Comparison of ENCODE assay signal across 9 mouse cellular contexts in the genomic region with DNA sequence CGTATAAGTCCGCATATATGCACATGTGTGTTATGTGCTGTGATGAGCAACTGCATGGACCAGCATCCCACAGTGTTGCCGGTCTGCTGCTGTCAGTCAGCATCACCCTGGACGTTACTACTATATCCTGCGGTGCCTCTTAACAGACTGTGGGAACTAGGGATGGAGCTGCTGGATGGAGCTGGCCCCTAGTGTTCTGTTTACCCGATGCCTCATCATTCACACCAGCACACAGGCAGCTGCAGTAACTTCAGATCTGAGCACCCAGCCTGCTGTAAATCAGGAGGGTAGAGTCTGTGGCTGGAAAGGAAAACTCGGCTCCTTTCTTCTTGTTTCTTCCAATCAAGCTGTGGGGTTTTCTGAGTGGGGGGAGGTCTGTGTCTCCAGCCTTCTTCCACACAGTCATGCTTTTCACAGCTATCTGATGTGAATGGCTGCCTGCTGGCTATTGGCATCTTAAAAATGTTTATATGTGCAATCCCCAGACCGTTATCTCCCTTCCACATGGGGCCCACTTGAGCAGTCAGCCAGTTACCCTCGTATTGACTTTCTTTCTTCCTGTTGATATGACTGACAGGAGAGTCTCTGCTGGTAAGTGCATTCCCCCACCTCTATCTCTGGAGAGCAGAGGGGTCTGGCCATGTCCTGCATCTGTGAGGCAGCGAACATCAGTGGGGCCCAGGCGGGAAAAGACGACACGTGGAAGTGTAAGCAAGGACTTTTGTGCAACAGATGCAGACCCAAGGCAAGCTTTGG.
DNase-seq lines count a peak whose midpoint lies in the region; ATAC-seq lines count a peak whose summit lies in the region.
"Had no signal": no experiment of that assay in that cellular context is flagged by ENCODE, and none has a peak within 500 bp of the region (broad histone marks: within the 10 kb centered on the region; RNA-seq: fewer than 3 reads in every experiment).

No protein-coding gene starts in this region.

- no peak overlapping the region for H3K4me3 ChIP-seq in kidney, embryonic 14.5 days (ENCODE audit: low read length)
- no peak overlapping the region for H3K4me3 ChIP-seq in embryonic facial prominence, embryonic 10.5 days
- H3K4me3 ChIP-seq in hindbrain, embryonic 15.5 days: no peak overlapping the region
- no peak overlapping the region for H3K4me3 ChIP-seq in midbrain, embryonic 13.5 days (replicated peaks)
- H3K4me3 ChIP-seq: intestine, embryonic 15.5 days had no signal

- no peak overlapping the region for H3K4me2 ChIP-seq in kidney, embryonic 14.5 days (replicated peaks; ENCODE audit: low read depth, low read length)
- no peak overlapping the region for H3K4me2 ChIP-seq in hindbrain, embryonic 15.5 days
- no peak overlapping the region for H3K4me2 ChIP-seq in midbrain, embryonic 13.5 days (replicated peaks)
- H3K4me2 ChIP-seq: intestine, embryonic 15.5 days had no signal

- ATAC-seq in kidney, embryonic 14.5 days (ENCODE audit: low FRiP score, low TSS enrichment): peak; percentile 64
- peak; percentile 13; the same call in 1 of the 2 replicates for ATAC-seq in hindbrain, embryonic 15.5 days (ENCODE audit: low FRiP score, low read depth)
- ATAC-seq in midbrain, embryonic 13.5 days: peak; percentile 36; the same call in 1 of the 2 replicates
- ATAC-seq: intestine, embryonic 15.5 days had no signal

- no peaks in the 10 kb centered on the region for H3K9me3 ChIP-seq in kidney, embryonic 14.5 days (ENCODE audit: control insufficient read depth, low read length)
- H3K9me3 ChIP-seq in embryonic facial prominence, embryonic 10.5 days: no peaks in the 10 kb centered on the region
- H3K9me3 ChIP-seq in hindbrain, embryonic 15.5 days: no peaks in the 10 kb centered on the region
- no peaks in the 10 kb centered on the region for H3K9me3 ChIP-seq in midbrain, embryonic 13.5 days
- H3K9me3 ChIP-seq: intestine, embryonic 15.5 days had no signal

- peaks cover 7% of the 10 kb centered on the region; the same call in 1 of the 2 replicates for H3K4me1 ChIP-seq in kidney, embryonic 14.5 days (ENCODE audit: control insufficient read depth, insufficient read depth, low read length)
- peaks cover 55% of the 10 kb centered on the region for H3K4me1 ChIP-seq in embryonic facial prominence, embryonic 10.5 days
- peaks cover 38% of the 10 kb centered on the region for H3K4me1 ChIP-seq in hindbrain, embryonic 15.5 days (replicated peaks)
- peaks cover 30% of the 10 kb centered on the region for H3K4me1 ChIP-seq in midbrain, embryonic 13.5 days (replicated peaks)

- H3K27me3 ChIP-seq in kidney, embryonic 14.5 days (ENCODE audit: control insufficient read depth, insufficient read depth, low read length): no peaks in the 10 kb centered on the region
- peaks cover 9% of the 10 kb centered on the region for H3K27me3 ChIP-seq in embryonic facial prominence, embryonic 10.5 days (replicated peaks; ENCODE audit: low read depth, poor library complexity, severe bottlenecking)
- no peaks in the 10 kb centered on the region for H3K27me3 ChIP-seq in hindbrain, embryonic 15.5 days
- no peaks in the 10 kb centered on the region for H3K27me3 ChIP-seq in midbrain, embryonic 13.5 days
- H3K27me3 ChIP-seq: intestine, embryonic 15.5 days had no signal

- no peaks in the 10 kb centered on the region for H3K36me3 ChIP-seq in kidney, embryonic 14.5 days (ENCODE audit: control insufficient read depth, insufficient read depth, low read length)
- H3K36me3 ChIP-seq in embryonic facial prominence, embryonic 10.5 days (replicated peaks): no peaks in the 10 kb centered on the region
- H3K36me3 ChIP-seq in hindbrain, embryonic 15.5 days: no peaks in the 10 kb centered on the region
- no peaks in the 10 kb centered on the region for H3K36me3 ChIP-seq in midbrain, embryonic 13.5 days
- H3K36me3 ChIP-seq: intestine, embryonic 15.5 days had no signal

- WGBS in kidney, embryonic 14.5 days: 44% methylated on average over 13 of the region's 13 CpGs
- WGBS in embryonic facial prominence, embryonic 10.5 days: 65% methylated on average over 13 of the region's 13 CpGs
- 54% methylated on average over 13 of the region's 13 CpGs for WGBS in hindbrain, embryonic 15.5 days
- WGBS in midbrain, embryonic 13.5 days: 68% methylated on average over 13 of the region's 13 CpGs

- H3K9ac ChIP-seq in kidney, embryonic 14.5 days (ENCODE audit: low read depth, low read length): no peak overlapping the region
- no peak overlapping the region for H3K9ac ChIP-seq in hindbrain, embryonic 15.5 days
- no peak overlapping the region for H3K9ac ChIP-seq in midbrain, embryonic 13.5 days (replicated peaks)
- H3K9ac ChIP-seq: intestine, embryonic 15.5 days had no signal

- no peak for DNase-seq in kidney, postnatal 36 days
- no peak for DNase-seq in embryonic facial prominence, embryonic 10.5 days (ENCODE audit: low spot score)
- DNase-seq in retina, postnatal 1 day: no peak
- DNase-seq in cerebellum, adult 8-10 months: no peak
- DNase-seq: cerebellum, postnatal 36 days had no signal

- no peak overlapping the region for H3K27ac ChIP-seq in kidney, embryonic 14.5 days (ENCODE audit: low read depth, low read length)
- peak overlapping the region; percentile 21; the same call in 1 of the 2 replicates for H3K27ac ChIP-seq in embryonic facial prominence, embryonic 10.5 days (replicated peaks)
- peak overlapping the region; percentile 84 for H3K27ac ChIP-seq in hindbrain, embryonic 15.5 days (replicated peaks)
- H3K27ac ChIP-seq in midbrain, embryonic 13.5 days: no peak overlapping the region
- H3K27ac ChIP-seq: intestine, embryonic 15.5 days had no signal

Comparison
In these comparisons a context has a peak if more than half of its experiments do, and no peak if none do; other contexts are left out.
1. ATAC-seq: peak in every context shown above with its lines; median percentile 64 in kidney, embryonic 14.5 days; 36 in midbrain, embryonic 13.5 days; 13 in hindbrain, embryonic 15.5 days.
2. H3K27ac ChIP-seq: peak in embryonic facial prominence, embryonic 10.5 days (single experiment) and hindbrain, embryonic 15.5 days (single experiment); none in kidney, embryonic 14.5 days (single experiment) and midbrain, embryonic 13.5 days (single experiment).